Mouse (Mus musculus) effector memory CD4-positive, alpha-beta T cell, adult 7 months (primary cell): ENCODE measurements around the gene Myo9b. TPM values are rescaled to one million over a fixed set of nuclear protein-coding genes. Genes with fewer than 3 reads are reported as not detected.

Experiments used
- polyA plus RNA-seq: library from polyadenylated mRNA; unstranded; fragments of 100-300 nt; shearing (Covaris generic); gene quantifications from one replicate; pipeline ENCODE4 v1.2.1, GENCODE M21; 2017

Myo9b gene
- polyA plus RNA-seq, result 54.4 TPM

GRCm38 (mm10) chr8:71272286-71273150 lies at the start of gene Myo9b, which contains the start of gene Haus8:
Myo9b (plus strand) TSS chr8:71272714.
Haus8 (minus strand) TSS chr8:71272934.

GRCm38 (mm10) chr8:71366771-71367528 lies 94.4 kb downstream of the Myo9b start, which contains the start of gene Use1:
Use1 (plus strand) TSS chr8:71366848.

GRCm38 (mm10) chr8:71371236-71371848 lies 98.8 kb downstream of the Myo9b start, which contains the start of gene Ocel1:
Ocel1 (plus strand) TSS chr8:71371298.

GRCm38 (mm10) chr8:71381421-71381970 lies 109.0 kb downstream of the Myo9b start, which contains the start of gene Nr2f6:
Nr2f6 (minus strand) TSS chr8:71381960.

GRCm38 (mm10) chr8:71395629-71396028 lies 123.1 kb downstream of the Myo9b start, which contains the start of gene Ushbp1:
Ushbp1 (minus strand) TSS chr8:71395802.

GRCm38 (mm10) chr8:71396639-71397305 lies 124.3 kb downstream of the Myo9b start, which contains the start of gene Babam1:
Babam1 (plus strand) TSS chr8:71396861.

GRCm38 (mm10) chr8:71405401-71406098 lies 133.0 kb downstream of the Myo9b start, which contains the start of gene Ankle1:
Ankle1 (plus strand) TSS chr8:71406010.

Other genes starting within 250 kb of the Myo9b start
- gene Haus8, start 220 bp downstream of the Myo9b start, polyA plus RNA-seq, result 23.1 TPM
- 185 TPM for gene Use1, start 94.1 kb downstream of the Myo9b start, polyA plus RNA-seq
- 17.4 TPM for gene Ocel1, start 98.6 kb downstream of the Myo9b start, polyA plus RNA-seq
- 7.6 TPM for gene Nr2f6, start 109.2 kb downstream of the Myo9b start, polyA plus RNA-seq
- gene Ushbp1, start 123.1 kb downstream of the Myo9b start, polyA plus RNA-seq, result 0.29 TPM
- gene Babam1, start 124.1 kb downstream of the Myo9b start, polyA plus RNA-seq, result 87.6 TPM
- gene Ankle1, start 133.3 kb downstream of the Myo9b start, polyA plus RNA-seq, result 0.20 TPM
- 112 TPM for gene Abhd8, start 190.9 kb downstream of the Myo9b start, polyA plus RNA-seq
- gene Mrpl34, start 192.2 kb downstream of the Myo9b start, polyA plus RNA-seq, result 21.5 TPM
- gene Dda1, start 196.5 kb downstream of the Myo9b start, polyA plus RNA-seq, result 143 TPM
- gene Ano8, start 213.2 kb downstream of the Myo9b start, polyA plus RNA-seq, result 16.6 TPM
- gene Gtpbp3, start 215.4 kb downstream of the Myo9b start, polyA plus RNA-seq, result 6.5 TPM
- not detected for gene Plvap, start 239.0 kb downstream of the Myo9b start, polyA plus RNA-seq